Mouse (Mus musculus): Measurements from ENCODE around the gene Eno3. TPM values are rescaled to one million over a fixed set of nuclear protein-coding genes. Genes with fewer than 3 reads are reported as not detected.

Gene Eno3
- 14.9 and 21.4 TPM in 2 replicates for total RNA-seq (2021)
- long read RNA-seq, experiment 1, transcript Eno3-202 (12 exons, 1,564 nt): minor isoform, 5 of 30 reads
- long read RNA-seq, experiment 1, transcript Eno3-201 (12 exons, 1,454 nt): major isoform, 13 of 30 reads
- long read RNA-seq, experiment 1, partial matches to known transcripts: 1 of 30 reads
- long read RNA-seq, experiment 1, other reads (novel, unspliced or antisense): 7 of 30 reads
- long read RNA-seq, experiment 2, transcript Eno3-201 (12 exons, 1,454 nt): major isoform, 11 of 28 reads
- long read RNA-seq, experiment 2, partial matches to known transcripts: 3 of 28 reads
- long read RNA-seq, experiment 2, other reads (novel, unspliced or antisense): 9 of 28 reads

- peak; percentile 50 for DNase-seq
These were observed at the start of gene Eno3 for GRCm38 (mm10) chr11:70656964-70657363. Eno3 (plus strand) TSS chr11:70657202.

- DNase-seq: no peak
These were observed 49.4 kb upstream of the Eno3 start for GRCm38 (mm10) chr11:70607611-70608010.

GRCm38 (mm10) chr11:70608381-70609066 is 48.5 kb upstream of the Eno3 start:
- peak; percentile 65 for DNase-seq

GRCm38 (mm10) chr11:70610752-70611151 is 46.2 kb upstream of the Eno3 start:
- DNase-seq: no peak

- DNase-seq: peak; percentile 54
These were observed 44.5 kb upstream of the Eno3 start for GRCm38 (mm10) chr11:70612505-70612904.

GRCm38 (mm10) chr11:70615074-70615473 is 41.9 kb upstream of the Eno3 start:
- DNase-seq: peak; percentile 85

- DNase-seq: no peak
These were observed 41.4 kb upstream of the Eno3 start, which contains the start of gene 4930544D05Rik for GRCm38 (mm10) chr11:70615516-70616093. 4930544D05Rik (plus strand) TSS chr11:70615848.

- no peak for DNase-seq
These were observed 37.9 kb upstream of the Eno3 start, which contains the start of gene Chrne for GRCm38 (mm10) chr11:70619101-70619500. Chrne (minus strand) TSS chr11:70619216.

GRCm38 (mm10) chr11:70621972-70622814 is 34.8 kb upstream of the Eno3 start:
- no peak for DNase-seq

GRCm38 (mm10) chr11:70623053-70623742 is 33.8 kb upstream of the Eno3 start:
- peak; percentile 60 for DNase-seq

GRCm38 (mm10) chr11:70625473-70625872 is 31.5 kb upstream of the Eno3 start:
- peak; percentile 76 for DNase-seq

- DNase-seq: no peak
These were observed 30.1 kb upstream of the Eno3 start for GRCm38 (mm10) chr11:70626877-70627276.

- no peak for DNase-seq
These were observed 28.6 kb upstream of the Eno3 start for GRCm38 (mm10) chr11:70628431-70628830.

- no peak for DNase-seq
These were observed 27.4 kb upstream of the Eno3 start for GRCm38 (mm10) chr11:70629557-70629956.

- DNase-seq: no peak
These were observed 26.9 kb upstream of the Eno3 start for GRCm38 (mm10) chr11:70630129-70630528.

- DNase-seq: no peak
These were observed 21.4 kb upstream of the Eno3 start for GRCm38 (mm10) chr11:70635601-70636000.

GRCm38 (mm10) chr11:70637764-70638163 is 19.2 kb upstream of the Eno3 start:
- no peak for DNase-seq

GRCm38 (mm10) chr11:70638293-70638692 is 18.7 kb upstream of the Eno3 start:
- no peak for DNase-seq

GRCm38 (mm10) chr11:70638714-70639278 is 18.2 kb upstream of the Eno3 start, which contains the start of gene Gp1ba:
Gp1ba (plus strand) TSS chr11:70639122.
- DNase-seq: no peak

GRCm38 (mm10) chr11:70639976-70640375 is 17.0 kb upstream of the Eno3 start:
- no peak for DNase-seq

- no peak for DNase-seq
These were observed 15.8 kb upstream of the Eno3 start for GRCm38 (mm10) chr11:70641241-70641640.
